Mouse (Mus musculus) Patski (cell line): Measurements from ENCODE around the gene Mgmt. TPM values are rescaled to one million over a fixed set of nuclear protein-coding genes. Genes with fewer than 3 reads are reported as not detected.

Experiments
- ATAC-seq: fragments of 100-300 bp; one replicate; pipeline ENCODE4 v1.8.0; 2021
- CTCF ChIA-PET: fragments of 350-600 bp; sonication (Branson Sonifier 250); formaldehyde crosslinking; loops from one replicate; lab custom pipeline; 2022; ENCODE audit warnings: inconsistent platforms; lab: Charles Lee
- POLR2A ChIA-PET: fragments of 350-600 bp; sonication (Branson Sonifier 250); formaldehyde crosslinking; loops from one replicate; lab custom pipeline; 2022; ENCODE audit warnings: antibody characterized with exemption, inconsistent platforms; lab: Charles Lee
- DNase-seq: peaks from one replicate; pipeline ENCODE4 v3.0.0-alpha.2; 2011; ENCODE audit warnings: low read depth, low spot score
- H3K27me3 ChIP-seq: fragments of 371-371 bp; one replicate; pipeline ENCODE4 v1.5.1; 2021
- CTCF ChIP-seq: fragments of 100-300 bp; IDR thresholded peaks from one replicate; pipeline ENCODE4 v1.5.1; 2021
- in situ Hi-C: fragments of 300-500 bp; cut with MboI; formaldehyde crosslinking; loops from 3 replicates; pipeline ENCODE4 v1.11.1; 2018; ENCODE audit warnings: low pct_unique_long_range_greater_than_20kb, mixed read lengths
- polyA plus RNA-seq: library from polyadenylated mRNA; unstranded; gene quantifications from one replicate; pipeline ENCODE4 v1.2.3, GENCODE M21; 2021

Gene Mgmt
- polyA plus RNA-seq, 1 experiment from 2014 or later, result not detected

GRCm38 (mm10) chr7:137060488-137060887 is 166.1 kb downstream of the Mgmt start:
- ATAC-seq (no peak), DNase-seq (no peak)
- in situ Hi-C loops, result loop anchor here (25.0 kb wide), 1 partner anchor 1223 kb away; no protein-coding TSS in a partner anchor
- TF ChIP-seq CTCF, result no peak
- CTCF ChIA-PET, result no interaction called here
- POLR2A ChIA-PET, result no interaction called here
- H3K27me3 ChIP-seq, result no peaks in the 10 kb centered on the region

GRCm38 (mm10) chr7:137061109-137061508 is 166.7 kb downstream of the Mgmt start:
- POLR2A ChIA-PET, result no interaction called here
- CTCF ChIA-PET, result no interaction called here
- no peaks in the 10 kb centered on the region for H3K27me3 ChIP-seq
- in situ Hi-C loops, result loop anchor here (25.0 kb wide), 1 partner anchor 1224 kb away; no protein-coding TSS in a partner anchor
- no peak for DNase-seq
- no peak for ATAC-seq
- no peak for TF ChIP-seq CTCF

- in situ Hi-C loops, result loop anchor here (25.0 kb wide), 1 partner anchor 1227 kb away; no protein-coding TSS in a partner anchor
- no peak for TF ChIP-seq CTCF
- POLR2A ChIA-PET, result no interaction called here
- CTCF ChIA-PET, result interaction anchor here (0.8 kb wide), 1 partner anchor 19 kb away, joined by 3 read pairs; no protein-coding TSS in a partner anchor
- no peaks in the 10 kb centered on the region for H3K27me3 ChIP-seq
- DNase-seq (no peak), ATAC-seq (no peak)
Measured at GRCm38 (mm10) chr7:137064255-137064654, 169.8 kb downstream of the Mgmt start.

GRCm38 (mm10) chr7:137065408-137065807 is 171.0 kb downstream of the Mgmt start:
- CTCF ChIA-PET, result no interaction called here
- DNase-seq (no peak), ATAC-seq (no peak)
- in situ Hi-C loops, result loop anchor here (25.0 kb wide), 1 partner anchor 1228 kb away; no protein-coding TSS in a partner anchor
- POLR2A ChIA-PET, result no interaction called here
- no peaks in the 10 kb centered on the region for H3K27me3 ChIP-seq
- no peak for TF ChIP-seq CTCF

GRCm38 (mm10) chr7:137066211-137066610 is 171.8 kb downstream of the Mgmt start:
- in situ Hi-C loops, result loop anchor here (25.0 kb wide), 1 partner anchor 1229 kb away; no protein-coding TSS in a partner anchor
- ChIA-PET CTCF (no interaction called here), POLR2A (no interaction called here)
- no peaks in the 10 kb centered on the region for H3K27me3 ChIP-seq
- no peak for DNase-seq
- no peak for TF ChIP-seq CTCF
- no peak for ATAC-seq

GRCm38 (mm10) chr7:137066997-137067396 is 172.6 kb downstream of the Mgmt start:
- POLR2A ChIA-PET, result no interaction called here
- CTCF ChIA-PET, result no interaction called here
- no peak for TF ChIP-seq CTCF
- ATAC-seq (no peak), DNase-seq (no peak)
- in situ Hi-C loops, result loop anchor here (25.0 kb wide), 1 partner anchor 1230 kb away; no protein-coding TSS in a partner anchor
- H3K27me3 ChIP-seq, result no peaks in the 10 kb centered on the region

- ChIA-PET POLR2A (no interaction called here), CTCF (no interaction called here)
- H3K27me3 ChIP-seq, result no peaks in the 10 kb centered on the region
- TF ChIP-seq CTCF, result no peak
- DNase-seq (no peak), ATAC-seq (no peak)
- in situ Hi-C loops, result loop anchor here (25.0 kb wide), 1 partner anchor 1230 kb away; no protein-coding TSS in a partner anchor
Measured at GRCm38 (mm10) chr7:137067758-137068157, 173.3 kb downstream of the Mgmt start.

- H3K27me3 ChIP-seq, result no peaks in the 10 kb centered on the region
- in situ Hi-C loops, result loop anchor here (25.0 kb wide), 1 partner anchor 1231 kb away; no protein-coding TSS in a partner anchor
- no peak for ATAC-seq
- no peak for TF ChIP-seq CTCF
- DNase-seq, result no peak
- ChIA-PET CTCF (no interaction called here), POLR2A (no interaction called here)
Measured at GRCm38 (mm10) chr7:137068796-137069195, 174.4 kb downstream of the Mgmt start.

GRCm38 (mm10) chr7:137069768-137070167 is 175.4 kb downstream of the Mgmt start:
- TF ChIP-seq CTCF, result no peak
- no peaks in the 10 kb centered on the region for H3K27me3 ChIP-seq
- ChIA-PET CTCF (no interaction called here), POLR2A (no interaction called here)
- ATAC-seq, result no peak
- DNase-seq, result no peak
- in situ Hi-C loops, result loop anchor here (25.0 kb wide), 1 partner anchor 1232 kb away; no protein-coding TSS in a partner anchor

GRCm38 (mm10) chr7:137071346-137071745 is 176.9 kb downstream of the Mgmt start:
- TF ChIP-seq CTCF, result no peak
- DNase-seq (no peak), ATAC-seq (no peak)
- ChIA-PET CTCF (no interaction called here), POLR2A (no interaction called here)
- in situ Hi-C loops, result loop anchor here (25.0 kb wide), 1 partner anchor 1234 kb away; no protein-coding TSS in a partner anchor
- H3K27me3 ChIP-seq, result no peaks in the 10 kb centered on the region

- ATAC-seq (no peak), DNase-seq (no peak)
- TF ChIP-seq CTCF, result no peak
- ChIA-PET POLR2A (no interaction called here), CTCF (interaction anchor here (1.3 kb wide), 1 partner anchor 8 kb away, joined by 4 read pairs; no protein-coding TSS in a partner anchor)
- no peaks in the 10 kb centered on the region for H3K27me3 ChIP-seq
- in situ Hi-C loops, result loop anchor here (25.0 kb wide), 1 partner anchor 1237 kb away; no protein-coding TSS in a partner anchor
Measured at GRCm38 (mm10) chr7:137073878-137074277, 179.5 kb downstream of the Mgmt start.
